ENCODE assay signal across 15 mouse cellular contexts in genomic region chr2:101551026-101551719, GRCm38 (mm10).
"Had no signal": no experiment of that assay in that cellular context is flagged by ENCODE, and none has a peak within 500 bp of the region (broad histone marks: within the 10 kb centered on the region; RNA-seq: fewer than 3 reads in every experiment).

No protein-coding gene starts in this region.

- H3K9me3 ChIP-seq: limb, embryonic 13.5 days; neural tube, embryonic 13.5 days had no signal

- H3K36me3 ChIP-seq: limb, embryonic 13.5 days; neural tube, embryonic 13.5 days had no signal

- H3K4me2 ChIP-seq: limb, embryonic 13.5 days; midbrain, embryonic 11.5 days; neural tube, embryonic 13.5 days had no signal

- H3K4me1 ChIP-seq: limb, embryonic 13.5 days had no signal

- DNase-seq: kidney, adult 8-10 months; kidney, postnatal 25 days; layer of hippocampus, adult 9-11 months; layer of hippocampus, postnatal 36 days; lung, adult 2 months; lung, postnatal 36 days; retina, postnatal 1 day; right cerebral cortex, postnatal 4 days; spleen, adult 18-20 months had no signal

- H3K9ac ChIP-seq: limb, embryonic 13.5 days; liver, embryonic 14.5 days; neural tube, embryonic 13.5 days had no signal

- H3K4me3 ChIP-seq: limb, embryonic 13.5 days; neural tube, embryonic 13.5 days had no signal

- ATAC-seq: intestine, postnatal 0 days; midbrain, embryonic 16.5 days had no signal

- H3K27ac ChIP-seq: limb, embryonic 13.5 days; liver, embryonic 14.5 days; neural tube, embryonic 13.5 days had no signal

- H3K27me3 ChIP-seq: limb, embryonic 13.5 days; neural tube, embryonic 13.5 days had no signal
